Mouse (Mus musculus) cerebellum, adult 2 months (tissue): Measurements from ENCODE around the gene Gm10964. TPM values are rescaled to one million over a fixed set of nuclear protein-coding genes. Genes with fewer than 3 reads are reported as not detected.

ENCODE experiments used
- DNase-seq, 2 experiments: peaks; one replicate each; pipeline ENCODE4 v3.0.0; 2021
- H3K27ac ChIP-seq: fragments of 200-500 bp; 2 replicates; pipeline ENCODE4 v1.5.1; 2012; ENCODE audit warnings: low read length, control low read depth, inconsistent platforms; ENCODE audit not compliant: insufficient read depth
- H3K27me3 ChIP-seq: fragments of 200-500 bp; 2 replicates; pipeline ENCODE4 v1.6.1; 2012; ENCODE audit warnings: inconsistent platforms, mild to moderate bottlenecking, low read length, moderate library complexity; ENCODE audit not compliant: control insufficient read depth, insufficient read depth
- H3K4me1 ChIP-seq: fragments of 200-500 bp; 2 replicates; pipeline ENCODE4 v1.6.1; 2011; ENCODE audit warnings: low read length; ENCODE audit not compliant: control insufficient read depth, insufficient read depth
- H3K4me3 ChIP-seq: fragments of 200-500 bp; replicated peaks from 2 replicates; pipeline ENCODE3; 2011; ENCODE audit warnings: mild to moderate bottlenecking, low read depth, low read length, control low read depth; ENCODE audit not compliant: insufficient read depth
- CTCF ChIP-seq: fragments of 200-500 bp; IDR thresholded peaks from 2 replicates; pipeline ENCODE4 v1.5.1; 2011; ENCODE audit warnings: low read depth, mild to moderate bottlenecking, control low read depth, low read length, moderate library complexity, borderline replicate concordance; ENCODE audit not compliant: insufficient read depth
- POLR2A ChIP-seq: fragments of 200-500 bp; IDR thresholded peaks from 2 replicates; pipeline ENCODE4 v1.6.1; 2011; ENCODE audit warnings: low read length, control low read depth, borderline replicate concordance; ENCODE audit not compliant: insufficient read depth
- WGBS: fragments of 180-500 bp; shearing (Covaris S2); methylation state at CpG from one replicate; pipeline ENCODE4 v1.1.7; 2018; 5-methylcytosine and 5-hydroxymethylcytosine counted together
- polyA plus RNA-seq: library from polyadenylated mRNA; depleted of rRNA; stranded (reverse); fragments of >200 nt; gene quantifications from 2 replicates; pipeline ENCODE4 v1.2.3, GENCODE M21; 2012

The Gm10964 gene
- polyA plus RNA-seq, 1 experiment: not detected

DNA sequence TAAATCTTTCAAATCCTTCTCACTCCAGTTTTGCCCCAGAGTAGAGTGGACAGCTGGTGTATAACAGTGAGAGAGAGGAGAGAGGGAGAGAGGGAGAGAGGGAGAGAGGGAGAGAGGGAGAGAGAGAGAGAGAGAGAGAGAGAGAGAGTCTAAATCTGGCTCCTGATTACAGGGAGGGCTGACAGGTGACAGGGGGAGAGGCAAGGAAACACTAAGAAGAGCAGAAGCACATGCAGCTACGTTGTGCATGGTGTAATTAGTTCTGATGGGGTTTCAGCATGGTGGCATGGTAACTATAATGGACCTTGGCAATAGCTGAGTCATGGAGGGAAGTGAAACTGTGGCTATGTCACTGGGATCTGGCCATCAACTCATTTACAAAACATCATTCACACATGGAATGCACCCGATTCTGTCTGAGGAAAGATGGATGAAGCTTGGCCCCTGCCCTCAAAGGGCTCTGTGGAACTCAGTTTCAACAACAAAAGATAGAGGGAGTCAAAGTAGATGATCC is 11.3 kb upstream of the Gm10964 start:
- Histone ChIP-seq H3K4me1 (no peaks in the 10 kb centered on the region), H3K27ac (no peak overlapping the region), H3K27me3 (no peaks in the 10 kb centered on the region), H3K4me3 (no peak overlapping the region)
- TF ChIP-seq POLR2A: no peak
- TF ChIP-seq CTCF: no peak
- 68% methylated on average over 2 of the region's 2 CpGs for WGBS
- DNase-seq: no peak

GRCm38 (mm10) chr3:103729850-103730249 is 9.3 kb upstream of the Gm10964 start:
- H3K27me3 ChIP-seq: no peaks in the 10 kb centered on the region
- H3K4me3 ChIP-seq: no peak overlapping the region
- peaks cover 4% of the 10 kb centered on the region for H3K4me1 ChIP-seq
- H3K27ac ChIP-seq: no peak overlapping the region
- no peak for DNase-seq
- 95% methylated on average over 9 of the region's 9 CpGs for WGBS
- TF ChIP-seq CTCF (no peak), POLR2A (no peak)

DNA sequence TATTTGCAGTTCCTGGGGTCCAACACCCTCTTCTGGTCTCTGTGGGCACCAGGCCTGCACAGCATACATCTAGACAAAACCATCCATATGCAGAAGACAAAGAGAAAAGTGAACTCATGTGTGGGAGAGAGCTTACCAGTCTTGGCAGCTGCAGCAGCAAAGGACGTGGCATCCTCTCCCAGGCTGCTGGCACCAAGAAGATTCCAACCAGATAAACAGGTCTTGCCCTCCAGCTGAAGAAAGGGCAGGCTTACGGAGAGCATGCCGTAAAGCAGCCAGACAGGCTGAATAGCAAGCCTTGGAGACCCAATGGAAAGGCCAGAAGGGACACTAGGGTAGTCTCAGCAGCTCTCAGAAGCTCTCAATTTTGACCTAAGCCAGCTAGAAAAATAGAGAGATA is 7.0 kb upstream of the Gm10964 start:
- H3K4me1 ChIP-seq: peaks cover 8% of the 10 kb centered on the region
- no peaks in the 10 kb centered on the region for H3K27me3 ChIP-seq
- H3K4me3 ChIP-seq: no peak overlapping the region
- no peak overlapping the region for H3K27ac ChIP-seq
- 91% methylated on average over 3 of the region's 3 CpGs for WGBS
- no peak for TF ChIP-seq POLR2A
- no peak for TF ChIP-seq CTCF
- DNase-seq: no peak

GRCm38 (mm10) chr3:103733176-103733575 is 6.0 kb upstream of the Gm10964 start:
- H3K27ac ChIP-seq: no peak overlapping the region
- TF ChIP-seq POLR2A (no peak), CTCF (no peak)
- H3K27me3 ChIP-seq: no peaks in the 10 kb centered on the region
- WGBS: 63% methylated on average over 2 of the region's 2 CpGs
- no peak for DNase-seq
- no peak overlapping the region for H3K4me3 ChIP-seq
- peaks cover 8% of the 10 kb centered on the region for H3K4me1 ChIP-seq

DNA sequence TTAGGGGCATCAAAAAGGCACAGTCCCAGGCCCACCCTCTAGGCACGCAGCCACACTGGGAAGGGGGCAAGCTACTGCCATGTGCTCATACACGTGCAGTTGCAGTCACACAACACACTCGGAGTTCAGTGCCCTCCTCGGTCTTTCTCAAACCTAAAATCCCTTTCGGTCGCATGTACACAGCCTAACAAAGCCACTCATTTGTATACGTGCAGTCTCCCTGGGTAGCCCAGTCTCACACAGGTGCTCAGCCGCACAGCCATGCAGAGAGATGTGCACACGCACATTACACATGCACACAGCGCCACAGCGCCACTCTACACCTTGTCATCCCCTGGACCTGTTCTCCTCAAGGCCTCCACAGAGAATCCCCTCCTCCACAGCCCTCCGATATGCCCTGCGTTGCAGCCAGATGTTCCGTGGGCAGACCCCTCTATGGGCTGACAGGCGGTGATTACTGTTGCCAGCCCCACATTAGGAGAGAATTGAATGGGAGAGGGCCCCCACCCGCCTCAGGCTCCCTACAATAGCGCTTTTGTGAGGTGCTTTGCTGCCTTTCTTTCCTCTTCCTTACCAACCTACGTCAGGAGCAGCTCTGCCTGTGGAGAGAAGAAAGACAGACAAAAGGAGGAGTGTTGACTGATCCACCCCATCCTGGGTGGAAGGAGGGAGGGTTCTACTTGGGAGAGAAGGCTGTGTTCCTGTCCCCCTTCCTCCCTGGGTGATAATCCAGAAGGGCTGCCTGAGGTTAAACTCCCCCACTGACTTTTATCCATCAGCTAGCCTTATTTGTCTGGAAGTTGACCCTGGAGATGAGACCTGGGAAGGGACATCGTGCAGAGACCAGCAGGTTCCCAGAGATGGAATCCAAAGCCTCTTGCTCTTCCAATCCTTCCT is 5.1 kb upstream of the Gm10964 start:
- DNase-seq: peak in 1 of 2 experiments; percentile 40
- WGBS: 20% methylated on average over 19 of the region's 19 CpGs
- TF ChIP-seq POLR2A (no peak), CTCF (peak; percentile 48; the same call in 1 of the 2 replicates)
- Histone ChIP-seq H3K4me1 (peaks cover 8% of the 10 kb centered on the region), H3K4me3 (no peak overlapping the region), H3K27me3 (no peaks in the 10 kb centered on the region), H3K27ac (no peak overlapping the region)

DNA sequence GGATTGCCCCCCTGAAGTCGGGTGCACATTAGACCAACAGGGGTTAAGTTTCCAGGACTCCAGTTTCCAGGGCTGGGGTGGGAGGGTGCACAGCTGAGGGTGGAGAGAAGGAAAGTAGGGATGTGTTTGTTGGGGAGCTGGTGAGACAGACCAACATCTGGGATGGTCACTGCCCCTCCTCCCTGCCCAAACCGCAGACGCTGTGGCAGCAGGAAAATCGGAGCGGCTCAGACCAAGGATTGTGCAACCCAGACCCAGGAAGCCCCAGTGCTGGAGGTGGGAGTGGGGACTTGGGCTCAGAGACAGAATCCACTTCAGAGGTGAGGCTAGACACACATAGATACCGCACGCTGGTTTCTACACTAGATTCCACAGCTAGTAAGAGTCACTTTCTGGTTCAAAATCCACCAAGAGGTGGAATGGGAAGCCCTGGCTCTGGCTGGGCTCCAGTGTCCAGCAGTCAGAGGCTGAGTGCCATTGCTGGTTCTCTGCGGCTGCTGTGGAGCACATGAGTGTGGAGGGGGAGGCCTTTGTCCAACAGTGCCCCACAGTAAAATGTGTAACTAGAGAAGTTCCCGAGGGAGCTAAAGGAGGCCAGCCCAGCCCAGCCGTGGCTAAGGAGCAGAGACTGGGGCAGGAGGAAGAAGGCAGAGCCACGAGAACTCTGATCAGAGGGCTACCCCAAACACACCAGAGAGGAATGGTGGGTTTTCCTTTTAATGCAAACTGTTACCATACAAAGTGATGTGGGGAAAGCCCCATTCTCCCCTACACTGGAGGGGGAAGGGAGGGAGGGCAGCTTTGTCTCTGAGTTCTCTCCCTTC is 4.3 kb upstream of the Gm10964 start:
- no peak overlapping the region for H3K4me3 ChIP-seq
- H3K27ac ChIP-seq: no peak overlapping the region
- DNase-seq: no peak
- TF ChIP-seq CTCF (no peak), POLR2A (no peak)
- H3K4me1 ChIP-seq: peaks cover 8% of the 10 kb centered on the region
- H3K27me3 ChIP-seq: no peaks in the 10 kb centered on the region
- WGBS: 54% methylated on average over 11 of the region's 11 CpGs

- Histone ChIP-seq H3K27ac (no peak overlapping the region), H3K4me1 (peaks cover 8% of the 10 kb centered on the region), H3K27me3 (no peaks in the 10 kb centered on the region), H3K4me3 (no peak overlapping the region)
- DNase-seq: no peak
- TF ChIP-seq CTCF (no peak), POLR2A (no peak)
- WGBS: 78% methylated on average over 28 of the region's 28 CpGs
Observed at GRCm38 (mm10) chr3:103735776-103736600, 3.2 kb upstream of the Gm10964 start.
